Mouse (Mus musculus) A20 (cell line): Measurements from ENCODE around the gene Scgb2a2.
"Not testable (repeated sequence)": the region's sequence is repeated elsewhere in the genome, so short reads cannot be mapped to it uniquely, and the experiment has no call there.

Experiments used
- DNase-seq: peaks from one replicate; pipeline ENCODE4 v3.0.0-alpha.2; 2011; ENCODE audit warnings: low read depth, low spot score

Gene Scgb2a2

GRCm38 (mm10) chr19:9847262-9847661 is at the start of gene Scgb2a2:
Scgb2a2 (plus strand) TSS chr19:9847562.
- DNase-seq, result no peak

- DNase-seq, result peak; percentile 37
These were observed 10.6 kb upstream of the Scgb2a2 start for GRCm38 (mm10) chr19:9836581-9837340.

GRCm38 (mm10) chr19:9837341-9837715 is 10.0 kb upstream of the Scgb2a2 start:
- DNase-seq, result no peak

GRCm38 (mm10) chr19:9849368-9850075 is 2.2 kb downstream of the Scgb2a2 start:
- not testable (repeated sequence) for DNase-seq

GRCm38 (mm10) chr19:9860821-9861220 is 13.5 kb downstream of the Scgb2a2 start:
- not testable (repeated sequence) for DNase-seq

GRCm38 (mm10) chr19:9864856-9865255 is 17.5 kb downstream of the Scgb2a2 start:
- no peak for DNase-seq

GRCm38 (mm10) chr19:9865466-9865865 is 18.1 kb downstream of the Scgb2a2 start:
- no peak for DNase-seq

GRCm38 (mm10) chr19:9878186-9878835 is 30.9 kb downstream of the Scgb2a2 start:
- no peak for DNase-seq

GRCm38 (mm10) chr19:9886348-9886747 is 39.0 kb downstream of the Scgb2a2 start:
- DNase-seq, result no peak

- DNase-seq, result no peak
These were observed 39.4 kb downstream of the Scgb2a2 start for GRCm38 (mm10) chr19:9886771-9887170.

- no peak for DNase-seq
These were observed 48.7 kb downstream of the Scgb2a2 start for GRCm38 (mm10) chr19:9896067-9896466.

GRCm38 (mm10) chr19:9898339-9899066 is 51.1 kb downstream of the Scgb2a2 start:
- peak; percentile 47 for DNase-seq

- DNase-seq, result peak; percentile 99
These were observed 51.9 kb downstream of the Scgb2a2 start, which contains the start of gene Incenp for GRCm38 (mm10) chr19:9899072-9899779. Incenp (minus strand) TSS chr19:9899551.

- DNase-seq, result no peak
These were observed 52.4 kb downstream of the Scgb2a2 start for GRCm38 (mm10) chr19:9899780-9900146.

- DNase-seq, result not testable (repeated sequence)
These were observed 53.3 kb downstream of the Scgb2a2 start for GRCm38 (mm10) chr19:9900696-9901095.
